16 mouse cellular contexts compared by ENCODE assay signal in the genomic region with DNA sequence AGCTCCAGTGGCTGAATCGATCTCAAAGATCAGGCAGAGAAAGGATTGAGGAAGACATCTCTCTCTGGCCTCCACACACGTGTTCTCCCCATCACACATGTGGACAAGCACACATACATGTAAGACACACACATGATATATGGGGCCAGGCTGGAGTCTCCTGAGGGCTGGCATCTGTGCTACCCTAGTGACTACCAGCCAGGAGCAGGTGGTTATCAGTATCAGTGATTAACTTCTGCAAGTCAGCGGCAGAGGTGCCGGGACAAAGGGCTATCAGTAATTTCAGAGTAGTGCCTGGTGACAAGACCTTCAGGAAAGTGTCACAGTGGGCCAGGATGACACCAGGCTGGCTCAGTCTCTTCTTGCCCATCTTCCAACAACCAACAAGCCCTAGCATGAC. TPM values are rescaled to one million over a fixed set of nuclear protein-coding genes. Genes with fewer than 3 reads are reported as not detected.
DNase-seq lines count a peak whose midpoint lies in the region; ATAC-seq and TF ChIP-seq lines count a peak whose summit lies in the region.
"Had no signal": no experiment of that assay in that cellular context is flagged by ENCODE, and none has a peak within 500 bp of the region (broad histone marks: within the 10 kb centered on the region; RNA-seq: fewer than 3 reads in every experiment).

No protein-coding gene starts in this region.

- no peak overlapping the region for H3K9ac ChIP-seq in lung, postnatal 0 days (replicated peaks; ENCODE audit: low read depth)
- H3K9ac ChIP-seq in liver, embryonic 13.5 days, result peak overlapping the region; percentile 95
- H3K9ac ChIP-seq: midbrain, embryonic 15.5 days; neural tube, embryonic 13.5 days had no signal

- no peak for TF ChIP-seq POLR2A in lung, adult 2 months (IDR thresholded peaks at IDR 0.05; ENCODE audit: borderline replicate concordance, extremely low read depth, low read depth, low read length)

- no peak overlapping the region for H3K4me3 ChIP-seq in lung, postnatal 0 days (ENCODE audit: low read depth, low read length)
- no peak overlapping the region for H3K4me3 ChIP-seq in lung, adult 2 months (replicated peaks; ENCODE audit: extremely low read depth, low read depth, low read length)
- H3K4me3 ChIP-seq in liver, embryonic 13.5 days (replicated peaks), result peak overlapping the region; percentile 81
- H3K4me3 ChIP-seq: hindbrain, embryonic 10.5 days; midbrain, embryonic 15.5 days; neural tube, embryonic 13.5 days had no signal

- no peak for TF ChIP-seq EP300 in lung, postnatal 0 days (IDR thresholded peaks at IDR 0.05)

- H3K36me3 ChIP-seq in lung, postnatal 0 days (ENCODE audit: insufficient read depth, low read length), result no peaks in the 10 kb centered on the region
- H3K36me3 ChIP-seq in liver, embryonic 13.5 days, result peaks cover 9% of the 10 kb centered on the region; the same call in 1 of the 2 replicates
- H3K36me3 ChIP-seq: hindbrain, embryonic 10.5 days; midbrain, embryonic 15.5 days; neural tube, embryonic 13.5 days had no signal

- H3K27ac ChIP-seq in lung, postnatal 0 days (ENCODE audit: low read length), result no peak overlapping the region
- H3K27ac ChIP-seq in liver, embryonic 13.5 days, result peak overlapping the region; percentile 100
- H3K27ac ChIP-seq: hindbrain, embryonic 10.5 days; midbrain, embryonic 15.5 days; neural tube, embryonic 13.5 days had no signal

- H3K9me3 ChIP-seq in lung, postnatal 0 days (ENCODE audit: low read length), result no peaks in the 10 kb centered on the region
- peaks cover 6% of the 10 kb centered on the region for H3K9me3 ChIP-seq in liver, embryonic 13.5 days (replicated peaks)
- H3K9me3 ChIP-seq: midbrain, embryonic 15.5 days; neural tube, embryonic 13.5 days had no signal

- no peaks in the 10 kb centered on the region for H3K27me3 ChIP-seq in lung, postnatal 0 days (replicated peaks; ENCODE audit: insufficient read depth, low read length)
- H3K27me3 ChIP-seq in liver, embryonic 13.5 days, result no peaks in the 10 kb centered on the region
- H3K27me3 ChIP-seq: midbrain, embryonic 15.5 days; neural tube, embryonic 13.5 days had no signal

- no peak for TF ChIP-seq CTCF in lung, postnatal 0 days (IDR thresholded peaks at IDR 0.05)
- no peak for TF ChIP-seq CTCF in lung, adult 2 months (IDR thresholded peaks at IDR 0.05; ENCODE audit: insufficient read depth, low read length)

- peak; percentile 25; the same call in 1 of the 2 replicates for ATAC-seq in lung, postnatal 0 days
- peak; percentile 75 for ATAC-seq in common myeloid progenitor, adult 5-6 weeks (replicated peaks; ENCODE audit: low read depth, poor library complexity, severe bottlenecking)
- peak; percentile 88 for ATAC-seq in liver, embryonic 13.5 days (ENCODE audit: low read depth)
- ATAC-seq in frontal cortex, adult (ENCODE audit: low TSS enrichment), result no peak
- ATAC-seq: midbrain, embryonic 15.5 days had no signal

- no peak for DNase-seq in lung, postnatal 0 days (ENCODE audit: low spot score)
- no peak for DNase-seq in lung, adult 2 months
- peak; percentile 87 for DNase-seq in liver, embryonic 13.5 days
- DNase-seq in spleen, postnatal 36 days (ENCODE audit: low spot score in 2 of 2), result peak; percentile 59 to 73
- no peak for DNase-seq in layer of hippocampus, adult 8-10 months (ENCODE audit: low spot score in 2 of 2)
- no peak for DNase-seq in left cerebral cortex, adult 8-10 months (ENCODE audit: low spot score in 2 of 2)
- DNase-seq: adrenal gland, adult 8-10 months; heart, adult 11 months; kidney, adult 11 months; lung, postnatal 14 days had no signal

- WGBS in lung, postnatal 0 days, result 84% methylated on average over 4 of the region's 4 CpGs
- WGBS in lung, adult 2 months, result 84% methylated on average over 4 of the region's 4 CpGs
- 18% methylated on average over 4 of the region's 4 CpGs for WGBS in liver, embryonic 13.5 days (ENCODE audit: insufficient replicate concordance)

- no peaks in the 10 kb centered on the region for H3K4me1 ChIP-seq in lung, postnatal 0 days (ENCODE audit: insufficient read depth, low read depth, low read length)
- no peaks in the 10 kb centered on the region for H3K4me1 ChIP-seq in lung, adult 2 months (ENCODE audit: control insufficient read depth, insufficient read depth, low read length)
- H3K4me1 ChIP-seq in liver, embryonic 13.5 days (replicated peaks), result peaks cover 56% of the 10 kb centered on the region
- H3K4me1 ChIP-seq: hindbrain, embryonic 10.5 days; midbrain, embryonic 15.5 days; neural tube, embryonic 13.5 days had no signal

- no peak overlapping the region for H3K4me2 ChIP-seq in lung, postnatal 0 days (replicated peaks; ENCODE audit: low read depth, low read length)
- H3K4me2 ChIP-seq in liver, embryonic 13.5 days, result peak overlapping the region; percentile 77
- H3K4me2 ChIP-seq: midbrain, embryonic 15.5 days; neural tube, embryonic 13.5 days had no signal

RNA-seq across cellular contexts. Expression of a gene that starts 1.6 kb away (rescaled TPM):
- polyA plus RNA-seq in lung, postnatal 0 days (2015; fragmentation: Nextera tagmentation; extraction: Ambion mirVana), result 1.2 and 1.6 TPM in 2 replicates
- not detected in 2 replicates for polyA plus RNA-seq in lung, adult 2 months (2012; rRNA removed)
- total RNA-seq in common myeloid progenitor, adult 5-6 weeks (2017), result 30.1 and 31.1 TPM in 2 replicates
- polyA plus RNA-seq in liver, embryonic 13.5 days (2015; fragmentation: Nextera tagmentation; extraction: Ambion mirVana), result 246 and 259 TPM in 2 replicates
- not detected for total RNA-seq in layer of hippocampus, adult 8-10 months (2022)
- not detected for total RNA-seq in left cerebral cortex, adult 8-10 months (2022)
- total RNA-seq: adrenal gland, adult 8-10 months; left cerebral cortex, postnatal 25 days had no signal
- polyA plus RNA-seq: midbrain, embryonic 15.5 days had no signal

RNA-seq across cellular contexts. Expression of a gene that starts 7.2 kb away (rescaled TPM):
- not detected in 2 replicates for polyA plus RNA-seq in lung, postnatal 0 days (2015; fragmentation: Nextera tagmentation; extraction: Ambion mirVana)
- not detected in 2 replicates for polyA plus RNA-seq in lung, adult 2 months (2012; rRNA removed)
- not detected in 2 replicates for total RNA-seq in common myeloid progenitor, adult 5-6 weeks (2017)
- not detected in 2 replicates for polyA plus RNA-seq in liver, embryonic 13.5 days (2015; fragmentation: Nextera tagmentation; extraction: Ambion mirVana)
- not detected for total RNA-seq in layer of hippocampus, adult 8-10 months (2022)
- not detected for total RNA-seq in left cerebral cortex, adult 8-10 months (2022)
- total RNA-seq: adrenal gland, adult 8-10 months; left cerebral cortex, postnatal 25 days had no signal
- polyA plus RNA-seq: hindbrain, embryonic 10.5 days; midbrain, embryonic 15.5 days; neural tube, embryonic 13.5 days had no signal

RNA-seq across cellular contexts. Expression of a gene that starts 18.4 kb away (rescaled TPM):
- 33.7 and 35.5 TPM in 2 replicates for polyA plus RNA-seq in lung, postnatal 0 days (2015; fragmentation: Nextera tagmentation; extraction: Ambion mirVana)
- 16.3 and 23.2 TPM in 2 replicates for polyA plus RNA-seq in lung, adult 2 months (2012; rRNA removed)
- total RNA-seq in common myeloid progenitor, adult 5-6 weeks (2017), result 7.4 and 10.0 TPM in 2 replicates
- 10.6 and 12.2 TPM in 2 replicates for polyA plus RNA-seq in liver, embryonic 13.5 days (2015; fragmentation: Nextera tagmentation; extraction: Ambion mirVana)
- total RNA-seq in layer of hippocampus, adult 8-10 months (2022), result 10 to 100 TPM in 2 of 4 experiments, 1 to 10 TPM in 2; 8.0 to 13.5 (median 10.8) TPM
- total RNA-seq in left cerebral cortex, adult 8-10 months (2022), result 10 to 100 TPM in 3 of 4 experiments, 1 to 10 TPM in 1; 9.7 to 11.5 (median 11.1) TPM

RNA-seq across cellular contexts. Expression of a gene that starts 33.0 kb away (rescaled TPM):
- polyA plus RNA-seq in lung, postnatal 0 days (2015; fragmentation: Nextera tagmentation; extraction: Ambion mirVana), result 28.2 and 29.2 TPM in 2 replicates
- 9.2 and 18.9 TPM in 2 replicates for polyA plus RNA-seq in lung, adult 2 months (2012; rRNA removed)
- total RNA-seq in common myeloid progenitor, adult 5-6 weeks (2017), result 0.92 TPM in 1 of 2 replicates, not detected in the other
- polyA plus RNA-seq in liver, embryonic 13.5 days (2015; fragmentation: Nextera tagmentation; extraction: Ambion mirVana), result 0.15 and 0.32 TPM in 2 replicates
- total RNA-seq in layer of hippocampus, adult 8-10 months (2022), result not detected
- not detected for total RNA-seq in left cerebral cortex, adult 8-10 months (2022)
- total RNA-seq: adrenal gland, adult 8-10 months; left cerebral cortex, postnatal 25 days had no signal
- polyA plus RNA-seq: midbrain, embryonic 15.5 days had no signal

Comparison
In these comparisons a context has a peak if more than half of its experiments do, and no peak if none do; other contexts are left out.
1. DNase-seq: peak in liver, embryonic 13.5 days (single experiment) and spleen, postnatal 36 days (2 of 2); none in lung, postnatal 0 days (single experiment), lung, adult 2 months (single experiment), layer of hippocampus, adult 8-10 months (0 of 2) and left cerebral cortex, adult 8-10 months (0 of 2).
2. RNA of a gene that starts 1.6 kb away (total RNA-seq): 30.1 to 31.1 TPM in common myeloid progenitor, adult 5-6 weeks; not detected in layer of hippocampus, adult 8-10 months and not detected in left cerebral cortex, adult 8-10 months; every median in the first group is over 10 times any median in the second.